Mouse (Mus musculus): ENCODE results near the gene Tomm40l. TPM values are rescaled to one million over a fixed set of nuclear protein-coding genes. Genes with fewer than 3 reads are reported as not detected.
A peak's percentile ranks its signal among the peaks of the same experiment; 100 is the strongest.

The Tomm40l gene
- total RNA-seq, 2 experiments from 2014 or later: 46.9 to 58.1 TPM

GRCm38 (mm10) chr1:171227879-171228278 is 5.6 kb upstream of the Tomm40l start:
- DNase-seq: no peak

GRCm38 (mm10) chr1:171226780-171227179 is 4.5 kb upstream of the Tomm40l start:
- no peak for DNase-seq

GRCm38 (mm10) chr1:171224857-171225256 is 2.5 kb upstream of the Tomm40l start, which contains the start of gene Apoa2:
Apoa2 (plus strand) TSS chr1:171225054.
- DNase-seq: no peak

- peak; percentile 82 for DNase-seq
Observed at GRCm38 (mm10) chr1:171223796-171224195, 1.5 kb upstream of the Tomm40l start.

- no peak for DNase-seq
Observed at GRCm38 (mm10) chr1:171223168-171223567, 854 bp upstream of the Tomm40l start.

GRCm38 (mm10) chr1:171221281-171222193 is 777 bp downstream of the Tomm40l start:
- peak; percentile 49 for DNase-seq

- peak; percentile 90 for DNase-seq
Observed at GRCm38 (mm10) chr1:171220871-171221270, 1.4 kb downstream of the Tomm40l start.

- DNase-seq: no peak
Observed at GRCm38 (mm10) chr1:171216241-171216955, 5.9 kb downstream of the Tomm40l start.

GRCm38 (mm10) chr1:171213801-171214496 is 8.4 kb downstream of the Tomm40l start, which contains the start of gene Nr1i3:
Nr1i3 (plus strand) TSS chr1:171213970.
- no peak for DNase-seq

GRCm38 (mm10) chr1:171212854-171213253 is 9.5 kb downstream of the Tomm40l start:
- no peak for DNase-seq

GRCm38 (mm10) chr1:171209409-171209808 is 12.9 kb downstream of the Tomm40l start:
- DNase-seq: no peak

- DNase-seq: no peak
Observed at GRCm38 (mm10) chr1:171205704-171206493, 16.4 kb downstream of the Tomm40l start.

- DNase-seq: no peak
Observed at GRCm38 (mm10) chr1:171204249-171204644, 18.1 kb downstream of the Tomm40l start.

- DNase-seq: no peak
Observed at GRCm38 (mm10) chr1:171203471-171204248, 18.7 kb downstream of the Tomm40l start.

- DNase-seq: no peak
Observed at GRCm38 (mm10) chr1:171200769-171201168, 21.5 kb downstream of the Tomm40l start.

- no peak for DNase-seq
Observed at GRCm38 (mm10) chr1:171199532-171199931, 22.8 kb downstream of the Tomm40l start.

- peak; percentile 76 for DNase-seq
Observed at GRCm38 (mm10) chr1:171195887-171196397, 26.4 kb downstream of the Tomm40l start, which contains the start of gene Pcp4l1. Pcp4l1 (minus strand) TSS chr1:171196268.

GRCm38 (mm10) chr1:171195046-171195822 is 27.1 kb downstream of the Tomm40l start:
- DNase-seq: no peak
